Mouse (Mus musculus): ENCODE results near the gene Tmem252.

DNA sequence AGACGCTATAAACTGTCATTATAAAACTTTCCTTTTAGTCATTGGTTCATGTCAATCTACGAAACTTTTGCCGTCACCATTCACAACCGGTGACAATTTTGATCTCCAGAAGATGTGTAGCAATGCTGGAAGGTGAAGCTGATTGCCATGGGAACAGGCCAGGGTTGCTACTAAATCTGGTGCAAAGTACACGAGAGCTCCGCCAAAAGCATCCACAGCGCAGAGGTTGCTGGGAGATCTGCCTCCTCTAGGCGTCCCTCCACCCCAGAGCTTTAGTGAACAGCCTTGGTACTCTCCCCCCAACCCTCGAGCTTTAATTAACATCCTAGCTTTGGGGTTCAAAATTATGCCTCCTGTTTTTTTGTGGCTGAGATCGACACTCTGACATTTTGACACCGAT, 8.0 kb upstream of the Tmem252 start:
- TF ChIP-seq CTCF (IDR thresholded peaks at IDR 0.05; ENCODE audit: control insufficient read depth, insufficient read depth, low read length) (no peak), POLR2A (IDR thresholded peaks at IDR 0.05; ENCODE audit: borderline replicate concordance, control insufficient read depth, low read depth, low read length) (no peak)
